Mouse (Mus musculus) brain, adult 2 months (tissue): ENCODE data around the gene Fmnl3.
A peak's percentile ranks its signal among the peaks of the same experiment; 100 is the strongest.

Experiments
- DNase-seq: peaks from one replicate; pipeline ENCODE4 v3.0.0; 2011; ENCODE audit warnings: low read depth, low spot score

The Fmnl3 gene

DNA sequence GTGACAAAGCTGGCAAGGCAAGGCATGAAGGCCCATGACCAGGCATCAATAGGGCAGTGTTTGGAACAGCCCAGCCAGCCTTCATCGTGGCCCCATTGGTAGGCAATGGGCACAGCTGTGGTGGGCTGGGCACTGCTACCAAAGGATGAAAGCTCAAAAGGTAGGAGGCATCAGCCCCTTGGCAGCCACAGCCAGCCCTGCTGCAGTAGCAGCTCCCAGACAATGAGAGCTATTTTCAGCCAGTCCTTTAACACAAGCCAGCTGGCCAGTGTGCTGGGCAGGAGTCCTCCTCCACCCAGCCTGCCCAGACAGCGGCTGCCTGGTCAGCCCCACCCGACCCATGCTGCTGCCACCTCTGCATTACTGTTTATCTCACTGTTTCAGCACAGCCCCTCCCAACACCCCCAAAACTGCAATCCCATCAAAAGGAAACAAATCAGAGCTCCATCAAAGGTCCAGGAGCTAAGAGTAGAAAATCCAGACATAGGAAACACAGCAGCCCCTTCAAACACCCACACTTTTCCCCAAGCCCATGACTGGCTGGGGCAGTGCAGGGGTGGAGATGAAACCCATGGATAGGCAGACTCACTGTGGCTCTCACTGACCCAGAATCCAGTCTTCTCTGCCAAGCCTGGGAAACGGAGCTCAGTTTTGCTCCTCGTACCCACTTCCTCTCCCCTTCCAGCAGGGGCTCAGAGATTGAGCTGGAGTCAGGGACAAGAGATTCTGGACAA lies 26.7 kb downstream of the Fmnl3 start:
- DNase-seq = peak; percentile 93

DNA sequence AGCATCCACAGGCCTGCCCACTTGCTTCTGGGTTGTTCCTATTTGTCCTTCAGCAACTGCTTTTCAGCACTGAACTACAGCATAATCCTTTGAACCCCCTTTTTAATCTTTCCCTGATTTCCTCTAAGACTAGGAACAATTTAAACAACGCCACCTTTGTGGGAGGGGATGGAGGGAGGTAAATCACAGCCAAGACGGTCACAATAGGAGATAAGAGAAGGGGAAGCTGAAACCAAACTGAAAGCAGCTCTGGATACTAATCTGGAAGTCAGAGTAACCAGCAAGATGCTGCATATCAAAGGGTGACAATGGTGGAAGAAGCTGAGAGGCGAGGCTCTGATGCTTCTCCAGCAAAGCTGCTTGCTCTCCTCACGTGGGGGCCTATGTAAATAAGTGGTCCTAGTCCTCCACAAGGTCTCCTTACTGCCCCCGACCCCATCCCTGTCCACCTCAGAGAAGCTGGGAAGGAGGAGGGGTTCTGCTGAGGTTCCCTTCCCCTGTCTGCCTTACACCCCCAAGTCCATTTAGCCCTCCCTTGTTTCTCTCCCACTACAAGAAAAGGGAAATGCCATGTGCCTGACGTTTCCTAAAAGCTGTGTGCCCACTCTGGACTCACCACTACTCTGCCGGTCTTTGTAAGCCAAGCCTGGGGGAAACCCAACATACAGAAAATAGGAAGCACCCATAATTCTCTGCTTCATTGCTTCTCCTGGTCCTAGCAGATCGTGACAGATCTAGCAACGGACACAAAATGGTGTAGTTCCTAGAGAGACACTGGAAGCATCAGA lies 27.9 kb downstream of the Fmnl3 start:
- no peak for DNase-seq

- no peak for DNase-seq
These were observed 29.2 kb downstream of the Fmnl3 start for GRCm38 (mm10) chr15:99341102-99341501.

- no peak for DNase-seq
These were observed 30.6 kb downstream of the Fmnl3 start for GRCm38 (mm10) chr15:99339669-99340068.

- DNase-seq = no peak
These were observed 31.4 kb downstream of the Fmnl3 start for GRCm38 (mm10) chr15:99338916-99339315.

DNA sequence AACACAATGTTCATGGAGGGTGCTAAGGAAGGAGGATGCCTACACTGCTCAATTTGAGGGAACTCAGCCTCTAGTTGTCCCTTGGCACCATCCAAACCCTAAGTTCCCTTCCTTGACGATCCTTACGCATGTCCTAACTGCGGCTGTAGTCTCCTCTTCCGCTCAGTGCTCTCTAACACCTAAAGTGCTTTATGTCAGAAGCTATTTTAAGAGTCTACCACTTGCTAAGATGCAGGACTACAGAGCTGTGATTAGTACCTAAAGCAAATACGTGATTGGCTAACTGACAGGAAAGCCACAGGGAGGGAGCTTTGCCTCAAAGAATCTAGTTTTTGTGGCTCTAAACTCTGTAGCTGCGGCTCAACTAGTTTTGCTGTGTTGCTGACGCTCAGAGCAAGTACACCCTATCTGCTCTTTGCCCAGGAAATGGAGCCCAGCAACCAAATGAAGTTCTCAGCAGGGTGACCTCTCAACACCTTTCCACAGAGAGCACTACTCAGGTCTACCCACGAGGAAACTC lies 34.4 kb downstream of the Fmnl3 start:
- DNase-seq = no peak

GRCm38 (mm10) chr15:99334500-99334899 lies 35.8 kb downstream of the Fmnl3 start:
- DNase-seq = no peak

DNA sequence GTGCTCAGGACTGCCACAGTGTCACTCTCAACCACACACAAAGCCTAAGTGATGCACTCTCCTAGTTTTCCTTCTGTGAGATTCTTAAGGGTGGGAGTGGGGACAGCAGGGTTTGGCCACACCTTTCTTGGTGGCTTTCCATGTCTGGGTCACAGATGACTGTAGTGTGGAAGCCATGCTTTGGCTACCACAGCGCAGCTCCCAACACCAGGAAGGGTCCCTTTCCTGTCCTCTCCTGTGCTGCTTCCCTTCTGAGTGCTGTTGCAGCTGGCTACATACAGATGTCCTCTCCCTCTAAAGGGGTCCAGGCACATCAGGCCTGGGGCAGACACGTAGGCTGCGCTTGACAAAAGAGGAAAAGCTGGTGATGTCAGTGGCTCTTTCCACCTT lies 36.6 kb downstream of the Fmnl3 start:
- DNase-seq = no peak

- peak; percentile 73 for DNase-seq
These were observed 37.2 kb downstream of the Fmnl3 start for GRCm38 (mm10) chr15:99332921-99333675.

DNA sequence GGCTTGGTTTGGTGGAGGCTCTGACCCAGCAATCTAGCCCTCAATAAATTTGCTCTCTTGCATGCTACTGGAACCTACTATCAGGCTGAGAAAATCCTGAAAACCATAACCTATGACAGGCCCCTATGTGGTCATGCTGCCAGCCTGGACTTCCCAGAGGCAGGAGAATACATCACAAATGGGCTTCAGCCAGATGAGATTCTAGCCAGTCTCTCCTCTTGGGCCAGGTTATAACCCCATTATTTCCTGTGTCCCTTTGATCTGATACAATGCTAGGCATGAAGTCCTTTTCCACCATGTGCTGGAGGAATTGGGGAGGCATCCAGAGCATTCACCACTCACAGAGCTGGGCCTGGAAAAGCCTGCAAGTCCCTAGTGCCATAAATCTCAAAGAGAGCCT lies 38.2 kb downstream of the Fmnl3 start:
- DNase-seq = no peak

DNA sequence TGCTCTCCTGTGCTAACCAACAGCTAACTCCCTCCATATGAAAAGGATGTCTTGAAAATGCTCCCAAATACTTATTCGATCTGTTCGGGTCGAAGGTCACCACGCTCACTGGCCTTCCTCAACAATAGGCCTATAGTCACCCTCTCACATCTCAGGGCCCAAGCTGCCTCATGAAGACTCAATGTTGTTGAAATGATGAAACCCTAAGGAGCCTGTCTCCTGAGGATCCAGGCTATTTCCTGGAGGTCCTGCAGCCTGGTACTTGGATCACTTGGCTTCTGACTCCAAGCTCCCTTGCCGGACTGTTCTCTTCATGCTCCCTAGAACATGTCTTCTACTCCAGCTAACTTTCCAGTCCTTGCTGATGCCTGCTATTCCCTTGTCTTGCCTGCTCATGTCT lies 38.9 kb downstream of the Fmnl3 start:
- DNase-seq = no peak

DNA sequence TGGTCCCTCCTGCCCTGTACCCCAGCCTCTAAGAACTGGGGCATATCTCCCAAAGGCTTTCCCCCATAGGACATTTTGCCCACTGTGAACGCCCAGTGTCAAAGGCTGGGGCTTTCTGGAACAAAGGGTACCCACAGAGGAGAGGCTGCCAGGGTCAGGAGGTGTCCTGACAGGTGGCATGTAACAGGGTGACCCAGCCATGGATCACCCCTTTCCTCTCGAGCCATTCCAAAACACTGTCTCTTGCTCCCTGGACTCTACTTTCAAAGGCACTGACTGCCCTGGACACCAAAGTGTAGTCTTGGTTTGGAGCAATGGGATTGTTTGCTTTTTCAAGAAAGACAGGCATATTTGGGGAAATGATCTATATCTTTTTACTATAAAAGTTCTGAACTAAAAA lies 40.0 kb downstream of the Fmnl3 start:
- DNase-seq = no peak

- no peak for DNase-seq
These were observed 42.3 kb downstream of the Fmnl3 start for GRCm38 (mm10) chr15:99328011-99328410.

GRCm38 (mm10) chr15:99326959-99327358 lies 43.3 kb downstream of the Fmnl3 start:
- no peak for DNase-seq

- DNase-seq = no peak
These were observed 43.9 kb downstream of the Fmnl3 start for GRCm38 (mm10) chr15:99326407-99326806.

- DNase-seq = no peak
These were observed 44.7 kb downstream of the Fmnl3 start for GRCm38 (mm10) chr15:99325598-99325997.

DNA sequence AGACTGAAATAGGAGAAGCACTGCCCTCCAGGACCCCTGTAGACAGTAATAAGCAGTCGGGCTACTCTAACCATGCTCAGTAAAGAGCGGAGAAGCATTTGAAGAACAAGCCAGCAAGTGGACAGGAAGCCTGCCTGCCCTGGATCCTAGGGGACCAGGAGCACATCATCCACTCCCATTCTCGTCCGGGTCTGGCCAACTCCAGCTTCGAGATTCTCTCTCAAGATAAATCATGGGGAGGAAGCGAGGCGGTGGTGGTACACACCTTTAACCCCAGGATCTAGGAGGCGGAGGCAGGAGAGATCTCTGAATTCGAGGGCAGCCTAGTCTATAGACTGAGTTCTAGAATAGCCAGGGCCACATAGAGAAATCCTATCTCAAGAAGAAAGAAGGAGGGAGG lies 46.1 kb downstream of the Fmnl3 start:
- no peak for DNase-seq

GRCm38 (mm10) chr15:99320978-99321377 lies 49.3 kb downstream of the Fmnl3 start:
- no peak for DNase-seq

- no peak for DNase-seq
These were observed 50.1 kb downstream of the Fmnl3 start for GRCm38 (mm10) chr15:99320168-99320674.

GRCm38 (mm10) chr15:99319411-99319871 lies 50.8 kb downstream of the Fmnl3 start:
- no peak for DNase-seq

- peak; percentile 77 for DNase-seq
These were observed 51.3 kb downstream of the Fmnl3 start for GRCm38 (mm10) chr15:99318861-99319410.

DNA sequence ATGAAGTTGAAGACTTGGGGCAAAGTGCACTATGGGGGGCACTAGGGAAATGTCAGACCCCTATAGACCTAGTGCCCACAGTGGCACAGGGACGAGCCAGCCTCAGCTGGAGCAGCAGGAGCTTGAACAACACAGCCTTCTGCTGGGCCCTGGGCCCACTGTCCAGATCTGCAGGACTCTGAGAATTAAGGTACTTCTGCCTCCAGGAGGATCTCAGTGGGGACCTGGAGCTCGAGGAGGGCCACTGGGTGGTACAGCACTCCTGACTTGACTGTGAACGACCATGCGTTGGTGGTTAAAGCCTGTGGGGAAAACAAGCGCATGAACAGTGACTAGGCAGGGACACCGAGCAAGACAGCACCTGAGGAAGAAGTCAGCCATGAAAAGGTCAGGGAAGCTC lies 52.2 kb downstream of the Fmnl3 start:
- DNase-seq = no peak
